Mouse (Mus musculus): Measurements from ENCODE around the gene Hcn2.
"Not testable (repeated sequence)": the region's sequence is repeated elsewhere in the genome, so short reads cannot be mapped to it uniquely, and the experiment has no call there.

Gene Hcn2

DNA sequence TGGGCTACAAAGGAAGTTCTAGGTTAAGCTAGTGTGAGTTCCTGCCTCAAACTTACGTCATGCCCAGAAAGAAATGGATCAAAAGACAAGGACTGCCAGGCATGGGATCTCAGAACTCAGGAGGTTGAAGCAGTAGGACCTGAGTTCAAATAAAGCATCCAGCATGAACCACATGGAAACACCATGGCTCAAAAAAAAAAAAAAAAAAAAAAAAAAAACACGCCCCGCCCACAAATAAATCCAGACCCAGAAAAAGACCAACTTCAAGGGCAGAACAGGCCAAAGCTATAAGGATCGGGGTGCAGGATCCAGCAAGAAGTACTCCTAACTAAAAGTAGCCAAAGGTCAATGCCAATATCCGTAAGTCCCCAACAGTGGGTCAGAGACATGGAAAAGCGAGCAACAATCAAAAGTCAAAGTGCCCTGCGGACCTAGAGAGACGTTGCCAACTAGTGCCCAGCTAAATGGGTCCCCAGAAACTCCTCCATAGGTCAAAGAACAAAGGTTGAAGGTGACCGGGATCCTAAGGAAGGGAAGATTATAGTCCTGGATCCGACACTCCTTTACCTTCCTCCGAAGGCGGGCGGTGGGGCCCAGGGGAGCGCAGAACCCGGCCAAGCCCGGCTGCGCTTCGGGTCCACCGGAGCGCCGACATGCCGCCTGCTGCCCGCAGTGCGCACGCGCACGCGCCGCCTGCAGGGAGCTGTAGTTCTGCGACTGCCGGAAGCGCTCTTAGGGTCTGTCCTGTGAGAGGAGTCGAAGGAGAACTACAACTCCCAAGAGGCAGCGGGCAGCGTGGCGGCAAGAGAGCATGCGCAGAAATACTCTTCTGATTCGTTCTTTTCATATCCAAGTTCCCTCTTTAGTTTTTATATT is 29.7 kb downstream of the Hcn2 start, which contains the start of gene Polrmt:
Gene Polrmt (minus strand): TSS at position 684 of the 876 bp plus-strand sequence.
- peak; percentile 93 to 97 for DNase-seq

DNA sequence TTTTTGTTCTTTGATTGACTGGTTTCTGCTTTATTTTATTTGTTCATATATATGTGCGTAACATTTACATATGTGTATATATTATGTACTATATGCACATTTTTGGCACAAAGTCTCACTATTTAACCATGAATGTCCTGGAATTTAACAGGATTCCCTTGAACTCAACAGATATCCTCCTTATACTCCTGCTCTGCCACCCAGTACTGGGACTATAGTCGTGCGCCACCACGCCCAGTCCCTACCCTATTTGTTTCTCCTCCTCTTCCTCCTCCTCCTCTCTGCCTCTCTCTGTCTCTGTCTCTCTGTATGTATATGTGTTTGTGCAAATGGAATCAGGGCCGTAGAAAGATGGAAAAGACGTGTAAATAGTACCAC is 30.3 kb downstream of the Hcn2 start:
- DNase-seq: no peak

DNA sequence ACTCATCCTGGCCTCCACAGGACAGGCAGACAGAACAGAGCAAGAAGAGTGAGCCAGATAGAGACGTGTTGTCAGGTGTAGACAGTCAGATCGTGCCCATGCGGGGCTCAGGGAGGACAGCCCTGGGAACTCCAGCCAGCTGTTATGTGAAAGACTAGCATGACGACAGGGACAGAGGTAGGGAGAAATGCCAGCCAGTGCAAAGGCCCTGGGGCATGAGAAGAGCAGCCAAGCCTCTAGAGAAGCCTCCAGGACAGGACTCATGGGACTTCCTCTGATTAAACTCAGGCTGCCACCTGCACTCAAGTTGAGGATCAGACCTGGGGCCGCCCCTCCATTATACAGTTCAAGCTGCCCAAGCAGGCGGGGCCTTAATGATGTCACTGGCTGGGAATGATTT is 32.1 kb downstream of the Hcn2 start:
- DNase-seq: no peak

DNA sequence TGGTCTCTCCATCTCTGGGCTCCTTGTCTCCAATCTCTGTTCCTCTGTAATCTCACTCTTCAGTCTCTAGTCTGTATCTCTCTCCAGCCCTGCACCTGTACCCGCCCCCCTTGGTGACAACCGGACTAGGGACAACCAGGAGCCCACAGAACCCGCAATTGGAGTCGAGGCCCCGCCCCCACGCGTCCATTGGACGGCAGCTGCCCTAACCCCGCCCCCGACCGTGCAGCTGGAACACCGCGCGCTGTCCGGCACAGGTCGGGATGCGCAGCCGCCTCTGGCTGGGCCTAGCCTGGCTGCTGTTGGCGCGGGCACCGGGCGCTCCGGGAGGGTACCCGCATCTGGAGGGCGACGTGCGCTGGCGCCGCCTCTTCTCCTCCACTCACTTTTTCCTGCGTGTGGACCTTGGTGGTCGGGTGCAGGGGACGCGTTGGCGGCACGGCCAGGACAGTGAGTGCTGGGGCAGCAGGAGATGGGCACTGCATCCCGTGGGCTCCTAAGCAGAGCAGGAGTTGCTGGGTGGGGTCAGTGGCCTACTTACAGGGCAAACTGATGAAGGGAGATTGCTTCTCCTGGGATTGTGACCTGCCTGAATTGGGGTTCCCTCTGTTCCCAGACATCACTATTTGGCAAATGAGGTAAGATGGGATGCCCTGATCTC is 38.6 kb downstream of the Hcn2 start, which contains the start of gene Fgf22:
Gene Fgf22 (plus strand): TSS at position 221 of the 661 bp plus-strand sequence.
- peak in 1 of 2 experiments; percentile 38 for DNase-seq

DNA sequence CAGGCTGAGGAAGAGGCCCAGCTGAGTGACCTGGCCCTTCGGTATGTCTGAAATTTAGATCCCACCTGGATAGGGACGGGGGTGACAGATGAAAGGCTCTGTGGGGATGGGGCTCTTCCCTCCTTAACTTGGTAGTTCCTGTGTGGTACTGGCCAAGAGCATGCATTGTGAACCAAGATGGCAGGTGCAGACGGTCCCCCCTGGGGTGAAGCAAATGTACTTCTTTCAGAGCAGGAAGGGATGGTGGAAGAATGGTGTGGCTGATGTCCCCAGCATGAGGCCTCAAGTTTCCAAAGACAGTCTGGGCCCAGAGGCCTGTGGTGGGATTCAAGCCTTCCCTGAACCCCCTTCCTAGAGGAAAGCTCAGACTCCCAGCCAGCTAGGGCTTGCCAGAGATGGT is 39.4 kb downstream of the Hcn2 start:
- DNase-seq: no peak

DNA sequence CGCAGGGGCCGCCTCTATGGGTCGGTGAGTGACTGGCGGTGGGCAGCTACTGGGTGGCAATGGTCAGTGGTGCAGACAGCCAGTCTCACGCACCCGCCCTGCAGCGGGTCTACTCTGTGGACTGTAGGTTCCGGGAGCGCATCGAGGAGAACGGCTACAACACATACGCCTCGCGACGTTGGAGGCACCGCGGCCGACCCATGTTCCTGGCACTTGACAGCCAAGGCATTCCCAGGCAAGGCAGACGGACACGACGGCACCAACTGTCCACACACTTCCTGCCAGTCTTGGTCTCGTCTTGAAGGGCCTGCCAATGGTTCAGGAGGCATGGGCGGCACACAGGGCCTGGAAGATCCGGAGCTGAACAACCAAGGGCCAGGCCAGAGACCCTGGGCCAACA is 40.2 kb downstream of the Hcn2 start:
- DNase-seq: no peak

DNA sequence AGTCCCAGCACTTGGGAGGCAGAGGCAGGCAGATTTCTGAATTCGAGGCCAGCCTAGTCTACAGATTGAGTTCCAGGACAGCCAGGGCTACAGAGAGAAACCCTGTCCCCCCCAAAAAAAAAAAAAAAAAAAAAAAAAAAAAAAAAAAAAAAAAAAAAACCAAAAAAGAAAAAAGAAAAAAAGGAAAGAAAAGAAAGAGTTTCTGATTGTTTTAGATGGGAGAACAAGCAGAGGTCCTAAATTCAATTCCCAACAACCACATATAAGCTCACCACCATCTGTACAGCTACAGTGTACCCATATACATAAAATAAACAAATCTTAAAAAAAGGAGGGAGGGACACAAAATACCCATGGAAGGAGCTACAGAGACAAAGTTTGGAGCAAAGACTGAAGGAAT is 43.2 kb downstream of the Hcn2 start:
- DNase-seq: not testable (repeated sequence)

DNA sequence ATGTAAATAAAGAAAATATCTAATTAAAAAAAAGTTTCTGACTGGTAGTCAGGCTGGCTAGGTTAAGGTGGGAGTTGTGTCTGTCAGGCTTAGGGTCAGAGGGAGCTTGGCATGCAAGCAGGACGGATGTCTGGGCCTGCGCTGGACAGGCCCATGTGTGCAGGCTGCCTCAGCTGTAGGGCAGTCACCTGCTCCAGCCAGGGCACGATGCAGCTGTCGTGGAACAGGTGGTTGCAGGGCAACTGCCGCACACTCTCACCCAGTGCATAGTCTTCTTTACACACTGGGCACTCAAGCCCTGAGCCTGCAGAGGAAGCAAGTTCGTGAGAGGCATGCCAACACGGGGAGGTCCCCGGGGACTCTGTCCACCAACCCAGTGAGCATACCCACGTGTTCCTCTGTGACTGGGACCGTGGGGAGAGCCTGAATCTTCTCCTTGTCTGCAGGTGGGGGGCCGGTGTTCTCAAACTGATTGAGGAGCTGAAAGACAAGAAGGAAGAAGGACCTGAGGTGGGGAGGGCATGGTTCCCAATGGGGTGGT is 44.2 kb downstream of the Hcn2 start:
- no peak for DNase-seq

DNA sequence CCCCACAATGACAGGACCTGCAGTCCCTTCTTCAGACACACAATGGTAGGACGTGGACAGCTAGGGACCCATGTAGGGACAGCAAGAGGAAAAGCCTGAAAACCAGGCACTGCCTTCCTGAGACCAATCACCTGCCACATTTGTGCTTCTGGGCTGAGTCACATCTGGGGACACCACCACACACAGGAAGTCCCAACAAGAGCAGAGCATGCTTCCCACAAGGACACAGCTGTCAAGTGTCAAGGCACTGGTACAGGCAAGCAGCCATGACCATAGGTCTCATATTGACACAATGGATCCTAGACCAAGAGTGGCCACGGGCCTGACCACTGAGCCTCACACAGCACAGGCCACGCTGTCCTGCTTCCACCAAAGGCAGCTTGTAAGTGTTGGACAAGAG is 46.4 kb downstream of the Hcn2 start:
- no peak for DNase-seq

DNA sequence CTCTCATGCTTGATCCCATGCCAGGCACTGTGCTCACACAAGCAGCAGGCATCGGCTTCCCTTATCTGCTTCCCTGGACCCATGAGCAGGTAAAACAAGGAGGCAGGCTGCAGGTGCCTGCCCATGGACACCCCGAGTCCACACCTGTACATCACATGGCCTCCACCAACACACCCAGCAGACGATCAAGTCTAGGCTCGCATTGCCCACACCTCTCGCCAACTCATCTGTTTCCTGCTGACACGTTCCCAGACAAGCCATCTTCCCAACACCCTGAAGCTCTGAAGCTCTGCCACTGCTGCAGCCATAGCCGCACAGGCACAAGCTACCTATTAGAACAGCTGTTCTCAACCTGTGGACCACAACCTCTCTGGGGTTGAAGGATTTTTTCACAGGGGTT is 47.8 kb downstream of the Hcn2 start:
- no peak for DNase-seq

DNA sequence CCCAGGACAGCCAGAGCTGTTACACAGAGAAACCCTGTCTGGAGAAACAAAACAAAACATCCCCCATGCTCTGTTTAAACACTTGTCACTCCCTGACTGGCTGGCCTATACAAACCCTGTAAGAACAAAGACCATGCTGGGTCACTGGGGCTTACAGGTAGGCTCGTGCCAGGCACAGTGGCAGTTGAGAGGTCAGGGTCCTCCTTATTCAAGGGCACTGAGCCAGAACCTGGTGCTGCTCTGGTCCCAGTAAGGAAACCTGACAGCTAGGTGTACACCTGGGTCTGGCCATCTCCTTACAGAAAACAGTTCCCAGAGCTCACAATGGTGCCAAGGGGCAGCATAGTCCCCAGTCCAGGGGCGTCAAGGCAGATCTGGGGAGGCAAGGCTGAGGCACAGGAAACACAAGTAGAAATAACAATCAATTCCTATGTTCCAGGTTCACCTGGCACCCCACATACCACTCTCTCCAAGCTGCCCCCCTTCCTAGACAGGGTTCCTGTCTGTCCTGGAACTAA is 48.9 kb downstream of the Hcn2 start:
- no peak for DNase-seq

DNA sequence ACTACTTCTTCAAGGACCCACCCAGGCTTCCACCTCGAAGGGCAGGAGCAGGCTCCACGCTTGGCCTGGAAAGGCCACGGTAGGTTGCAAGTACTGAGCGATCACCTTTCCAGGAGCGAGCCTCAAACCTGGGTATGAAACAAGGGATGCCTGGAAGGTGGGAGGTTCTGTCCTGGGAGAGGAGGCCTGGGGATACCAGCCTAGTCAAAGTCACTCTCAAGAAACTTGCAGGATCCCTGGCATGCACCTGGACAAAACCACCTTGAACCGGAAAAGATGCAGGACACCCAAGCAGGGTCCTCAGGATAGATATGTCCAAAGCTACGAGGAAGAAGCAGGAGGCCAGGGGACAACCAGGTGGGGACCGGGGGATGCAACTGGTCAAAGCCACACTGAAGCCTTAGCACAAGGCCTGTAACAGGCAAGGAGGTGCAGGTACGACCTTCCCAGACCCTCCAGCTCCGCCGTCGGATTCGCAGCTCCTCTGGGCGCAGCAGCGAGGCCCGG is 49.6 kb downstream of the Hcn2 start:
- DNase-seq: no peak

DNA sequence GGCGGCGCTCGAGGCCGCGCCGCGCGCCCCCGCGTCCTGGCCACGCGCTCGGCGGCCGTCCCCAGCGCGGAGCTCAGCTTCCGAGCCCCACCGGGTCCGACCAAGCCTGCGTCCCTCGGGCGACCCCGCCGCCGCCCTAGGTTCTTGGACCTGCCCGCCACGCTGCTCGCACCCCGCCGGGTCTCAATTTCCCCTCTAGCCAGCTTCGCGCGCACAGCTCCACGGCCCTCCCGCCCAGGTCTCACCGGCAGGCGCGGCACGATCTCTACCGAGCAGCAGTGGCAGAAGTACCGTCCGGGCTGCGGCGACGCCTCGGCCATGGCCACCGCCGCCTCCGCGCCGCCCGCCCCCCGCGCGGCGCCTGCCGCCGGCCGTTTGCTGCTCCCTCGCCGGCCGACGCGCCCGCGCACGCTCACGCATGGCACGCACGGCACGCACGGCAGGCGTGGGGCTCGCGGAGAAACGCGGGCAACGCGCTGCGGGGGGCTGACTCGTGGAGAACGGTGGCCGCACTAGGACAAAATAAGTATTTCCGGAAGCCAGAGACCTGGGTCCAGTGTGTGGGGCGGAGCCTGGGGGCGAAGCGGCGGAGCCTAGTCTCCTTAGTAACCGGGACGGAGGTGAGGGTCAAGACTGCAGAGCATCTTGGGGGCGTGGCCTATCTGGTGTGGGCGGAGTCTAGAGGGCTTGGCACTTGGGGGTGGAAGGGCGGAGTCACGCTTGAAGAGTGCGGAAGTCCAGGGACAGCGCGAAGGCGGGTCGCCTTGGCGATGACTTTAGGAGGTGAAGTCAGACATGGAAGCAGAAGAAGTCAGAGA is 50.3 kb downstream of the Hcn2 start, which contains the start of gene Rnf126:
Gene Rnf126 (minus strand): TSS at position 445 of the 818 bp plus-strand sequence.
- DNase-seq: peak; percentile 98 to 99

DNA sequence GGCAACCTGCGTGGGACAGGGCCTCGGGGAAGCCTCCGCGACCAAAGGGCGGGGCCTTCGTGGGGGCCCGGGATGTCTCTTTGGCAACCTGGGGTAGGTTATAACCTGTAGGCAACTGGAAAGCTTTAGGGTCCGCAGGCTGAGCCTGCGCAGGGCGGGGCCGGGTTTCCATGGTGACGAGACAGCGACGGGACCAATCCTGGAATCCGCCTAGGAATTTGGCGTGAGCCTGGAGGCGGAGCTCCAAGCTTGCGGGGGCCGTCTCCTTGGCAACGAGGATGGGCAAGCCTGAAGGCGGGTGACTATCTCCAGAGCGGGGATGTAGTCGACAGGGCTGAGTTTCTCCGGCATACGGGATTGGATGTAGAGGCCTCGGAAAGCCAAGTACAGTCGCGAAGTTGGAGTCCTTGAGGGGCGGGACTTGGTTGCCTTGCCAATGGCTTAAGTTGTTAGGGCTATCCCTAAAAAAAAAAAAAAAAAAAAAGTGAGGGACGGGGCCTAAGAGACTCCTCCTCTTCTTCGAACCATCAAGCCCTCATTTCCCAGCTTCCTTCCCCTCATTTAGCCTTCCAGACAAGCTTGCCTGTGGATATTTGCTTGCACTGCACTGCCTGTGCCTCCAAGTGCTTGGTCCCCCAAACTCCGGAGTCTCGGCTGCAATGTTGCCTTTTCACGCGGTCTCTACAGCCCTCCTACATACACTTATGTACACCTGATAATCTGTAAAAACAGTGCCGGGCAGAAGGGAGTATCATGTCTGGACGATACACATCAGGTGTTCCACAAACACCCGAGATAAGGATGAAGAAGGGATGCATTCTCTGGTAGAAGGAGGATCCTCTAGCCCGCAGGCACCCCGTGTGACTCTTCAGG is 51.2 kb downstream of the Hcn2 start:
- DNase-seq: peak; percentile 69 to 81

DNA sequence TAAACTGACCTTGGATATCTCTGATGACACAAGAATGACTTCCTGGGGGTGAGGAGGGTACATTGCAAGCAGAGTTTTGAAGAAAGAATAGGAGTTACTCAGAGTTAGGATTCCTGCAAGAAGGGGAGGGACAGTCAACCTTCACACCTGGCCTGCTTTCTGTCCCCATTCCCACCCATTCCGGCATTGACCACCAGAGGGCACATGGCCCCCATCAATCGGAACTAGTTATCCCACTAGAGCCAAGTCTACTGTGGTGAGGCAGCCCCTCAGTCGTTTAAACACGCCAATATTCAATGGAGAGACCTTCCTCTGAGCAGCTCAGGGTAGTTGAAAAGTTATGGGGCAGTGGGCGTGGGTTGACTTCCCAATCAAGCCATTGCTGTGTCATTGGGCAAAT is 52.0 kb downstream of the Hcn2 start:
- DNase-seq: peak; percentile 79 to 81

DNA sequence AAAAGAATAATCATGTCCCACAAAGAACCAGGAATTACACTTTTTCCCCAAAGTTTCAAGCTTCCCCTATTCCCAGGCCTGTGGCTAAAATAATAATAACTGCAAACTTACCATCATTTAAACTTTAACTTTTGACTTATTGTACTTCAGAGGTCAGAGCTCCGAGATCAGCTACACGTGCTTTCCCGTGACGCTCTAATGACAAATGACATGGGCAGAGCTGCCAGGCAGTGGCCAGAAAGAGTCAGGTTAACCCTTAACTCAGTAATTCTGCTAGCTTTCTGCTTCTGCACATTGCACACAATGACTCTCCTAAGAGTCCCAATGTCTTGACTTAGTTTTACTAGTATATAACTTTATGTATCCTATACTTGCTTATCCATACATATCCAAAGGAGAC is 52.9 kb downstream of the Hcn2 start:
- no peak for DNase-seq

DNA sequence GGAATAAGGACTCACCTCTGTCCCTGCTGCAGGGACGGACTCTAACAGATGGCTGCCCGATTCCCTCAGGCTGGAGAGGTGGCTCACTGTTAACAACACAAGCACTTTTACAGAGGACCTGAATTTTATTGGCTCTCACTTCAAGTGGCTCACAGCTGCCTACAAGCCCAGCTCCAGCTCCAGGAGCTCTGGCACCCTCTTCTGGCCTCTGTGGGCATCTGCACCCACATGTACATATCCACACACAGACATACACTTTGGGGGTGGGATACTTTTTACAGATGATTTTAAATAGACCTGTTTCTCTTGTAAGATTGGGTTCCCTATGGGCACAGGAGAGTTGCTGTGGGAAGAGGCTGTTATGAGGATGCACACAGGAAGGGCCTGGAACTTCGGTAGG is 55.9 kb downstream of the Hcn2 start:
- no peak for DNase-seq

DNA sequence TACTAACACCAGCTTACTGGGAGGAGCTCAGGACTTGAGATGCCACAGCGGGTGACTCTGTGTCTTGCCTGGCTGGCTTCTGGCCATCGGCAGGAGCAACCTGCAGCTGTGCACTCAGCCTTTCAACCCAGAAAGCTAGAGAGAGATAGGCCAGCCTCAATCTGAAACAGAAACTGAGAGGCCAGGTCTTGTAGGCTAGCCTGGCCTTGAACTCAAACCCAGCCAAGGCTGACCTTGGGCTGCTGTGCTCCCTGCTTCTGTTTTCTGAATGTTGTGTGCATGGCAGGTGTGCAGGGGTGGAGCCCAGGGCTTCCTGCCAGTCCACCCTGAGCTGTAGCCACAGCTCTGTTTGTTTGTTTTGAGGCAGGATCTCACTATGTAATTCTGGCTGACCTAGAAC is 56.8 kb downstream of the Hcn2 start:
- no peak for DNase-seq

DNA sequence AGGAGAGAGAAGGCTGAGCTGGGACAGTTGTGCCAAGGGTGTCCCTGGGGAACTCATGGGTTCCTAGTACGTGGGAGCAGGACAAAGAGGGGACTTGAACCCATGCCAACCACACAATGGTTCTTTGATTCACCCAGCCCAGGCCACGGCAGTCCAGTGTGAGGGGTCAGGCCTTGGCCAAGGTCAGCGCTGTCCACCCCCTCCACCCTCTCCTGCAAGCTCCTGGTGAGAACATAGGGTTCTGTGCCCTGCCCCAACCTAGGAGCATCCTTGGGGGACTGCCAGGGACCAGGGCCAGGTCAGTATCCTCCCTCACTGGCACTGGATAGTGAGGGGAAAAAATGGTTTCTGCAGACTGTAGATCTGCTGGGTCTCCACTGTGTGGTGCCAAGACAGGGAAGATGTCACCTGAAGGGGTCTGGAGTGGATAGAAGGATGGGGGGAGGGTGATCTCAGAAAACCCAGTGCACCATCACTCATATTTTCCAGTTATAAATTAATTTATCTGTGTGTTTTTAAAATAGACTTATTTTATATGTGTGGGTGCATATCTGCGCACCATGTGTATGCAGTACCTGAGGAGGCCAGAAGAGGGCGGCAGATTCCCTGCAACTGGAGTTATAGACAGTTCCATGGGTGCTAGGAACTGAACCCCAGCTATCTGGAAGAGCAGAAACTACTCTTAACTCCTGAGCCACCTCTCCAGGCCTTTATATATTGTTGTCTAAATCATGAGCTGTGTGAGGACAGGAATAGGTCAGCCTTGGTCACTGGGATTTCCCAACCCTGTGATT is 58.2 kb downstream of the Hcn2 start:
- DNase-seq: peak in 1 of 2 experiments; percentile 7

DNA sequence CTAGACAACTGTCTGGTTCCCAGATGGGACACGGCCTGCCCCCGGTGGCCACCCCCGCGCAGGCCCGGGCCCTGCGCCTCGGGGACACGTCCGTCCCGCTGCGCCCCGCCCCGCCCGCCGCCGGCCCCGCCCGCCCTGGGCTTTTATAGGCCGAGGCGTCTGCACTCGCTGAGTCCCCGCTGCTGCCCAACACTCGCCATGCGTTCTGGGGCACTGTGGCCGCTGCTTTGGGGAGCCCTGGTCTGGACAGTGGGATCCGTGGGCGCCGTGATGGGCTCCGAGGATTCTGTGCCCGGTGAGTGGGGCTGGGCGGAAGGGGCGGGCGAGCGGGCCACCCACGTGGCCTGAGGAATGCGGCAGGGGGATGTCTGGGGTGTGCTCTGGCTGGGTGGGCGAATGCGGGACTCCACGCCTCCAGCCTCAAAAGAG is 60.7 kb downstream of the Hcn2 start, which contains the start of gene Fstl3:
Gene Fstl3 (plus strand): TSS at position 170 of the 429 bp plus-strand sequence.
- no peak for DNase-seq

Measured in thymus, postnatal 36 days (tissue).